Mouse (Mus musculus) adrenal gland, postnatal 10 days (tissue): Measurements from ENCODE around the gene Fbxo40. TPM values are rescaled to one million over a fixed set of nuclear protein-coding genes. Genes with fewer than 3 reads are reported as not detected.
A peak's percentile ranks its signal among the peaks of the same experiment; 100 is the strongest.

ENCODE experiments used
- DNase-seq: peaks from one replicate; pipeline ENCODE4 v3.0.0; 2021; ENCODE audit warnings: mixed read lengths
- total RNA-seq, 2 experiments: library from RNA; stranded (reverse); gene quantifications; 2 replicates each; pipeline ENCODE4 v1.2.3; 2021

The Fbxo40 gene
- total RNA-seq, 2 experiments from 2014 or later = 1.8 to 4.4 TPM

GRCm38 (mm10) chr16:36946459-36947159, 43.7 kb downstream of the Fbxo40 start:
- no peak for DNase-seq

GRCm38 (mm10) chr16:36944895-36945424, 45.3 kb downstream of the Fbxo40 start:
- DNase-seq = no peak

- no peak for DNase-seq
Observed at GRCm38 (mm10) chr16:36943591-36943990, 46.7 kb downstream of the Fbxo40 start.

GRCm38 (mm10) chr16:36941895-36942294, 48.4 kb downstream of the Fbxo40 start:
- DNase-seq = peak; percentile 40

DNA sequence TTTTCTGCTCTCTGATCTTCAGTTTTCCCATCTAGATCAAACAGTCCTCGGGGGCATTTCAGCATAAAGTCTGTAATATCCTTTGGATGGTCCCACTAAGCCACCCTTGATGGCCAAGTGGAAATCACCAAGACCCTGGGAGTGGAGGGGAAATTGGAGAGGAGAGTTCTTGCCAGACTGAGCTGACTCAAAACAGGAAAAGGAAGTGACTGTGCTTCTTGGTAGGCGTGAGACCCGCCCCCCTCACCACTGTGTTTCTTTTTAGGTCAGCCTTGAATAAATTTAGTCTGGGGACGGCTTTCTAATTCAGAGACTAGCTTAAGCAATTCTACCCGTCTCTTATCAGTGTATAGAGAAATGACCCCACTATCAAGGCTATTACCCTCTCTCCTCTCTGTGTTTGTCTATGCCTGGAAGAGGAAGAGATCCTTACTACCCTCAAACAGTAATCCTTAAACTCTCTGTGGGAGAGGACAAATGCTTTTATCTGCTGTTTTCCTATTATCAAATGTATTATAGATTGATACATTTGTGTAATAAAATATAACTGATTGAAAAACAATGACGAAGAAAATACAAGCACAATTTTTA, 49.0 kb downstream of the Fbxo40 start:
- peak; percentile 52 for DNase-seq

DNA sequence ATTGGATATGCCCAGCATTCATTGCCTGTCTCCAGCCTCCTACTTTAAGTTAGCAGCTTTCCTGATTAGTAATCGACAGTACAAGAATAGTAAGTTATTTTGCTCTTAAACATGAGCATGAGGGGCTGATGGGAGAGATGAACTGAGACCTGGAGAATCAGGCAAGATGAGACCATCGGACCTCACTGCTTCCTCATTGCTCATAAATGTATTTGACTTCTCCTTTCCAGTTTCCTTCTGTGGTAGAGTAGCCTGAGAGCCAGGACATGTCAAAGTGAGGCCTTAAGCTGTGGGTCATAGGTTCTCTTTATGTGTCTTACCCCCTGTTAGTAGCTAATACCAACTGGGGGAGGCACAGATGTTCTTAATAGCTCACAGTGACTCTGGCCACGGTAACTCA, 54.5 kb downstream of the Fbxo40 start:
- no peak for DNase-seq

DNA sequence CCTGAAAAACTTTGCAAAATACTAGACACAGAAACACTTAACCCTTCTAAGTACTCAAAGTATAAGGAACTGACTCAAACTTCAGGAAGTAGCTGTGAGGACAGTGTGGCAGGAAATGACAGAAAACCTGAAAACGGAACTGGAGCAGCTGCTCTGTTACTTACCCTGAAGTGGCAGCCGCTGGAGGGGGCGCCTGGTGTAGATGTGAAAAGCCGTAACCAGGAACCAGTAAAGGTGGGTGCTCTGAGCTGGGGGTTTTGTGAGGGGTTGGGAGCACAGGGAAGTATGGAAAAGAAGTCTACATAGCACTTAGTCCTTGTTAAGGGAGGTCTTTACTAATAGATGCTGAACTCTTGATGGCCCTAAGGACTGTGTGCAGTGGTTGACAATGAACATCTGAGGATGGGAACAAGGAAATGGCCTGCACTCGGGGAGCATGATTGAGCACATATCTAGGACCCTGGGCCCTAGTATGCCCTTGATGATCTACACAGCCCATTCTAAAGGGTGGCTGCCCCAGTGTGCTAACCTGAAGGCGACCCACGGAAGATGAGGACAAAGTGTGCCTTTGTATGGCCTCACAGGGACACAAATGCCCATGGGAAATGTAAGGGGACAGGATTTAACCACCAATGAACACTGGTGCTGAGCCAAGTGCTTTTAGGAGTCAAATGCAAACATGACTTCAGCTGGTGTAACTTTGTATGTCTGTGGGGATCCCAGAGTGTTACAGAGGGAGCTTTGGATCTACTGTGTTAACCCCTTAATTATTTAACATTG, 55.2 kb downstream of the Fbxo40 start, which contains the start of gene Hcls1:
Gene Hcls1 (plus strand): TSS at position 143 of the 780 bp plus-strand sequence.
- peak; percentile 38 for DNase-seq

DNA sequence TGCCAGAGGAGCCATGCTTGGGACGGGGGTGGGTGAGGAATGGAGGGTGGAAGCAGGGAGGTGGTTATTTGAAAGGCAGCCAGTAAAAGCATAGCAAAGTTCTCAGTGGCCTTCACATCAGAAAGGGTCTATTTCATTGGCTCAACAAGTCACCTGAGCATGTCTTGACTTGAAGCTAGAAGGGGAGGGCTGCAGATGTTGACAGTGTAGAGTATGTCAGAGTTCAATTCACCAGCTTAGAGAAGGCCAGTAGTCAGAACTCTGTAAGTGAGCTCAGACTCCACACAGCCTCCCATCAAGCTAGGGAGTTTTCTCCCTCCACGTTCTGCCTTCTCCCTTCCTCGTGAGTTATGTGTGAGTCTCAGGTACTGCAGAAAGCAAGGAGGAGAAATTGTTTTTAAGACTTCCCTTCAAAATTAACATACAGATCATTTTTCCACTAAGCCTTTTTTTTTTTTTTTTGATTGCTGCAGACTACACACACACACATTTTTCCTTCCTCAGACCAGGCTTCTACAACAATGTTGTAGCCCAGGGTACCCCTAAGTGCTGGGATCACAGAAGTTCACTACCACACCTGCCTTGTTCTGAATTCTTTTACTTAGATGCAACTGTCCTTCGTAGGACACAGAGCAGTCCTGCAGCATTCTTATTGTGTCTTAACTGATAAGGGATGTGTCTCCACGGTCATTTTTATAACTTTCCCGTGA, 56.0 kb downstream of the Fbxo40 start:
- peak; percentile 53 for DNase-seq

GRCm38 (mm10) chr16:36932546-36932945, 57.7 kb downstream of the Fbxo40 start:
- no peak for DNase-seq

DNA sequence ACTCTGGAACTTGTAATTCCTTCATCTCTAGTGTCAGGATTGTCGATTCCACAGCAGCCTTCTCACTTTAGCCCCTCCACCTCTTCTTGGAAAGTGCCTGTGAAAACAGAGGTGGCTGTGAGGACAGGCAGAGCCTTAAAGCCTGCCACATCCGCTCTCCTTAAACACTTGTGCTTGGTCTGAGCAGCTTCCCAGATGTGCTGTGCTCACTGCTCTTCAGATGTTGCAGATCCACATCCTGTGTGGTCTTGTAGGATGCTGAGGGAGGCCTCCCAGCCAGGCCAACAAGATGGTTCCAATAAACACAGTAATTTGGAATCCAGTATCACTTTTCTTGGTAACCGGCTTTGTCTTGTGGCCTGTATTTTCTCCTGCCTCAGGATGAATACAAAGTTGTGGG, 58.3 kb downstream of the Fbxo40 start:
- no peak for DNase-seq

DNA sequence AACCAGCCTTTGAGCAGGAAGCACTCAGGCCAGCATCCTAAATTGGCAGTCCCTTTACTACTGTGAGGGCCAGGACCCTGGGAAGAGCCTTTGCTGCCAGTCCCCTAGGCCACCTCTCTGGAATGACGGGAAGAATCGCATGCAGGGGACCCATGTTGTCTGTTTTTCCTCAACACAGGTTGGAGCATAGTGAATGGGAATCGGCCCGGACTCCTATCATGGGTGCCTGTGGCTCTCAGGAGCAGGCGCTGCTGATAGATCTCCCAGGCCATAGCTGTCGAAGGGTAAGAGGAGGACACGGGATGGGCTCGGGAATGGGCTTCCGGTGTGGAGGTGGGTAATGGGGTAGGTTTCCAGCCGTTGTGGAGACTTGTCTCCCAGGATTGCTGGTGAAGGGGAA, 58.9 kb downstream of the Fbxo40 start:
- no peak for DNase-seq

- peak; percentile 45 for DNase-seq
Observed at GRCm38 (mm10) chr16:36930231-36931136, 59.8 kb downstream of the Fbxo40 start.

- DNase-seq = no peak
Observed at GRCm38 (mm10) chr16:36929216-36929615, 61.1 kb downstream of the Fbxo40 start.

GRCm38 (mm10) chr16:36928106-36928500, 62.2 kb downstream of the Fbxo40 start:
- no peak for DNase-seq

DNA sequence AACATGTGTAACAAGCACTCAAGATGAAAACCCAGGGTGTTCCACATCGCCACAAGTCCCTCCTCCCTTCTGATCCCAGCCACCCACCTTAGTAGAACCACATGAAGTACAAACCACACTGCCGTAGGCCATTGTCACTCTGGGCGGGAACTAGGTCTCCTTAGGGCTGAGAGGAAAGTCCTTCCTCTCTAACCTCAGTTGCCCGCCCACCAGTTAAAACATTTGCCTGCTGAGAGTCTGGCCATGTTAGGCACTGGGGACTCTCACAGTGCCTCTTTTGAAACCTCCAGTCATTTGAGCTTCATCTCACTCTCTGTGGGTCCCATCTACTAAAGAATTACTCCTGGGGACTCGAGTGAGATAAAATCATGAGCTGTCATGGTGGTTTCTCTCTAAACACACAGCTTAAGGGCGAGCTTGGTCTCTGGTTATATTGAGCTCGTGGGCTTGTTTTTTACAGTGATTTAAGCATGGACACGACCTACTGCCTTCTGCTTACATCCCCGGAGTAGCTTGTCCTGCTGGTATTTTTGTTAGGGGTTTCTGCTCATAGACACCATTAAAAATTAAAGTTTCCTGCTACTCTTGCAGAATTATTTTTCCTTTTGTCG, 62.7 kb downstream of the Fbxo40 start:
- DNase-seq = no peak

GRCm38 (mm10) chr16:36926514-36927447, 63.5 kb downstream of the Fbxo40 start:
- DNase-seq = no peak

- DNase-seq = no peak
Observed at GRCm38 (mm10) chr16:36925797-36926196, 64.5 kb downstream of the Fbxo40 start.

DNA sequence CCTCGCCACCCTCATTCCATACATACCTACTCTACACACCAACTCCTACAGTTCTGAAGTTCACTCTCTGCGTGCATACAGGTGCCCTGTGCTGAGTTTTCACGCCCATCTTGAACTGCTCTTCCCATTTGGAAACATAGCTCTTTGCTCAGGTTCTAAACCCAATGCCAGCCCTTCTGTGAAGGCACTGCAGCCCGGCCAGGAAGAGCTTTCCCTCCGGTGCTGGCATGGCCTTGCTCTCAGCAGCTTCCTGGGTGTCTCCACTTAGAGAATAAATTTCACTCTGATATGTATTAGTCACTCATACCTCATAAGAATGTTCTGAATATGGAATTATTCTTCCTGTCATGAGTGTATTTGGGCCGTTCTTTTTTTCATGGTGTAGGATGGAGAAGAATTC, 64.9 kb downstream of the Fbxo40 start:
- no peak for DNase-seq

DNA sequence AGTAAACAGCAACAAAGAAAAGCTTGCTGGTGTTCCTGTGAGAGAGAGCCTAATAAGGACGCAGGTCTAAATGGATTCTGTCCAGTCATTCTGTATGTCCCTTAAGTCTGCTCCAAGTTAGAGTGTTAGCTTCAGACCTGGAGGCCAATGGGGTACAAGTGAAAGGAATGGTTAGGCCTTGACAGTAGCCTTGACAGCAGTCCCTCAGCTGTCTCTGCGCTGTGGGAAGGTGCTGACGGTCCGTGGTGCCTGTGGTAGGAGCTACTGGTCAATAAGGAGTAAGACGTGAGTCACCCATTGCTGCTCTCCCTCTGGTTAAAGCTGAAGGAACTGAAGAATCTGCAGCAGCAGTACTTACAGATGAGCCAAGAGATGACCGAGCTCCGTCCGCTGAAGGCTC, 66.0 kb downstream of the Fbxo40 start:
- no peak for DNase-seq

GRCm38 (mm10) chr16:36921980-36922379, 68.3 kb downstream of the Fbxo40 start:
- DNase-seq = no peak
